Mouse (Mus musculus): Measurements from ENCODE around the gene Leng8. TPM values are rescaled to one million over a fixed set of nuclear protein-coding genes. Genes with fewer than 3 reads are reported as not detected.
A peak's percentile ranks its signal among the peaks of the same experiment; 100 is the strongest.
"Not testable (repeated sequence)": the region's sequence is repeated elsewhere in the genome, so short reads cannot be mapped to it uniquely, and the experiment has no call there.

Gene Leng8
- total RNA-seq, 2 experiments from 2014 or later = 144 to 153 TPM

DNA sequence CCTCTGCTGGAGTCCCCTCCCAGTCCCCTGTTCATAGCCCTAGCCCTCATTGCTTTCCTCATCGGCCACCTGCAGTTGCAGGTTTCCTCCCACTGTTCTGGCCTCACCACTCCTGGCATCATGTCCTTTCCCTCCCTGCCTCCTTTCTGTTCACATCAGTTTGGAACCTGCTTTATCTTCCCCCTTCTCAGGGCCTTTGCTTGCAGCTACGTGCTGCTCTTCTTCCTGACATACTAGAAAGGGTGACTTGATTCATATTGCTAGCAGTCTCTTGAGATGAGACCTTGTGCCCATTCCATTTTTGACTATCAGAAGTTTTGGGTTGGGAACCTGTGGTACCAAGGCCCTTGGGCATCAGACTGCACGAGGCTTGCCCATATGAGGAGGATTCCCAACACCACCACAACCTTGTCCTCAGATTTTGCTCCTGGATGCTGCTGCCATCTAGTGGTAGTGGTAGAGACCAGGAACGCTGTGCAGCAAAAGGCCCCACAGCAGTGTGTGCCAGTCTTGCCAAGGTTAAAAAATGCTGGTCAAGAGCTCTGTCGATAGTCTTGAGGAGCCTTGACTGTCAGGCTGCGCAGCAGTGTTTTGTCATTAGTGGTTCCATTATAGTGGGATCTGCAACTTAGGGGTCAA is 8.8 kb downstream of the Leng8 start:
- ATAC-seq (replicated peaks; ENCODE audit: low FRiP score, poor library complexity, severe bottlenecking) = 0 out of 2 replicates have a peak, but pooled peaks have one; percentile 26

GRCm38 (mm10) chr7:4146241-4147180 is 9.7 kb downstream of the Leng8 start:
- no peak for ATAC-seq (replicated peaks; ENCODE audit: low FRiP score, poor library complexity, severe bottlenecking)

GRCm38 (mm10) chr7:4147371-4147770 is 10.5 kb downstream of the Leng8 start:
- ATAC-seq (replicated peaks; ENCODE audit: low FRiP score, poor library complexity, severe bottlenecking) = no peak

DNA sequence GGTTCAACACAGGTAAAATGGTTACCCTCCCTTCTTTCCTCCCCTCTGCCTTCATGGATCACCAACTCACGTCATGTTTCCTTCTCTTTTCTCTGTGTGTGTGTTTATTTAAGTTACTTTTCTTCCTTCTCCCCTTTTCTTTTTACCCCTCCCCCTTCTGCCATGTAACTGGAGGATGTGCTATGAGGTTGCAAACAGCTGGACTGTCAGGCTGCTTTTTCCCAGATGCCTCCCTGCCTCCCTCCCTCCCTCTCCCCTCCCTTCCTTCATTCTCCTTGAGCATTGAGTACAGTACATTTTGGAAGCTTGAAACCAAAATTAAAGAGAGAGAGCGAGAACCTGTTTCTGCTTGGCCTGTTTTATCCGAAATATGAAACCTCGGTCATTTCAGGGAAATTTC is 11.0 kb downstream of the Leng8 start:
- no peak for ATAC-seq (replicated peaks; ENCODE audit: low FRiP score, poor library complexity, severe bottlenecking)

DNA sequence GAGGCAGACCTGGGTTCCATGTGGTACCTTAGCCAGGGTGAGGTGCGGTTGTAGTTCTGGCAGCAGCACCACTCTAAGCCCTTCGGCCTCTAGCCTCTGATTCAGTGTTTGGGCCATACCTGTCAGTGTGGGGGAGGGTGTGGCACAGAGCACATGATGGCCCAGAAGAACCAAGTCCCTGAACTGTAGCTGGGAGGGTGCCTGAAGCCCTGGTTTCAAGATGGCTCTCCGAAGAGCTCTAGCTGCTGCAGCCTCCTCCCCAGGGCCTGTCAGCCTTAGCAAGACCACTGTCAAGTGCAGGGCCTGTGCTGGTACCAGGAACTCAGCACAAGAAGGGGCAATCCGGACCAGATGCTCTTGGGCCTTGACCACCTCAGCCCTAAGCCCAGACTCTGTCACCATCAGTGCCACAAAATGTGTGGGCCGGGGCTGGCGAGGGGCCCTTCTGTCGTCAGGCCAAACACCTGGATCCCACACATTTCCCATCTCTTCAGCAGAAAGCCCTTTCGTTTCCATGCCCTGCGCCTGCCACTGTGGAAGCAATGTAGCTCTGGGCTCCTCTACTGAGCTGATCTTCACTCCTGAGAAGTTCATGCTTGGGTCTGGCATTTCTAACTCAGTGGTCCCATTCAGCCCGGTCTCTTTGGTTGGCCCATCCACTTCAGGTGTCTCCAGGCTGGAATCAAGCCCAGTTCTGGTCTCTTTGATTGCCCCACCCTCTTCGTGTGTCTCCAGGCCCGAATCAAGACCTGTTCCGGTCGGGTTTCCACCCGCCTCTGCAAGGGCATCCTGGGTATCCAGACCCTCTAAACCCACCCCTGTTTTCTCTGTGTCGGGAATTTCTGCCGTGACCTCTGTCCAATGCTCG is 11.7 kb downstream of the Leng8 start:
- ATAC-seq (replicated peaks; ENCODE audit: low FRiP score, poor library complexity, severe bottlenecking) = peak; percentile 17

DNA sequence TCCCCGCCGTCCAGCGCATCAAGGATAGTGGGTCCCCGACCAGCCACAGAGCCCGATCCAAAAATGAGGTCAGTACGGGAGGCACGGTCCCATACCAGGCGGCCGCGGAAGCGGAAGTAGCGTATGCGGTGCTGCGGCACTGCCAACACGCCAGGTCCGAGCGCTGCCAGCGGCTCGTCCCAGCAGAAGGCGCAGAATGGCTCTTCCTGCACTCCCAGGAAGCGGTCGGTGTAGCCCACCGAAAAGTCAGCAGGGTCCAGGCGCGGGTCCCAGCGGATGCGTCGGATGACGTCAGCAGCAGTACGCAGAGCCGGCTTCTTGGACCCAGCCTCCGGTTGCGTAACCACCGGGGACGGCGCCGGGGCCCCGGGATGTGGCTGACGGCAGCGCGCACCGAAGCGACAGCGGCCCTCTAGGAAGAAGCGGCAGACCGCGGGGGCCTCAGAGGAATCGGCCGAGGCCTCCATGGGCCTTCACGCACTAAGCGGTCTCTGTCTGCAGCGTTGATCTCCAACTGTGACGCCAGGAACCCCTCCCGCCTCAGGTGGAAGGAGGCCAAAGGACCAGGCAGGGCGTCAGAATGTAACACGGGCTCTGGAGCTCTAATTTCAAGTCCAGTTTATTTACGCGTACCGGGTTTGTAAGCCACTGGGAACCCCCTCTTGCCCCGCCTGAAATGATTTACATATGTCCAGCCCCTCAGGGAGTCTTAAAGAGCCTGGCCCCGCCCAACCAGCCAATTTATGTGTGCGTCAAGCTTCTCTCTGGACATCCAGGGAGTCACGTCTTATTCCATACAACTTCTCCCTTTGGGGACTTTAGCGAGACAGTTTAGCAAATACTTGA is 12.6 kb downstream of the Leng8 start:
- ATAC-seq (replicated peaks; ENCODE audit: low FRiP score, poor library complexity, severe bottlenecking) = peak; percentile 84

DNA sequence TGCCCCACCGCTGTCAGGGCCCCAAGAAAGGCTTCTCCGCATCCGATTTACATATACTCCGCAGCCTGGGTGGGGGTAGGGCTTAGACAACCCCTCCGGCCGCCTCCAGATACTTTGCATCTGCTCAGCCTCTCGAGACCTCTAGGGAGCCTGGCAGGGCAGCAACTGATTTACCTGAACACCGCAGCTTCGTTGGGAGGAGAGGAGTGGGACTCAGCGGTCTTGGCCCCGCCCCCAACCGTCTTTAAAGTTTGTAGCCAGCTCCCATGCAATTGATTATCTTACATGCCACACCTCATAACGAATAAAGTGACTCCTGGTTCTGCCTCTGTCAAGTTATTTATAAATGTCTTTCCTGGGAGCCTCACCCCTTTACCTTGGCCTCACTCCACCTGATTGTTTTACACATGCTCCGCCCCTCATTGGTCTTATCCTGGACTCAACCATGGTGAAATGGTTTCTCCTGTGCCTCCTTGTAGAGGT is 13.3 kb downstream of the Leng8 start, which contains the start of gene Leng9:
TSS of gene Leng9 (minus strand) at position 316 of the 483 bp plus-strand sequence.
- ATAC-seq (replicated peaks; ENCODE audit: low FRiP score, poor library complexity, severe bottlenecking) = peak; percentile 15

DNA sequence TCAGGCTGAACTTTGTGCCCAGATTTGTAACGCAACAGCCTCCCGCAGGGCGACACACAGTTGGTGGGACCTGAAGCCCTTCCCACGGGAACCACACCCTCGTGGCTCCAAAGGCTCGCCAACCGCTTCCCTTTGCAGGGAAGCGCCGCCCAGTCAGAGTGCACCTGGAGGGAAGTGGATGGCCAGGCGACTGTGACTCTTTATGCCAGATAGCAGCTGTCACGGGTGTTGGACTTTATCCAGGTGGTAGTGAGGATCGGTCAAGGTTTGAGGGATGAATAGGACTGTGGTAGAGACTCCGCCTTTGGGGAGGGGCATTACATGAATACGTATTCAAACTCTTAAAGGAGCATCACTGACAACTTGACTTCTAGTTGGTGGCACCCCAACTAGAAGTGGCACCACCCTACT is 14.0 kb downstream of the Leng8 start:
- ATAC-seq (replicated peaks; ENCODE audit: low FRiP score, poor library complexity, severe bottlenecking) = no peak

GRCm38 (mm10) chr7:4151241-4151640 is 14.4 kb downstream of the Leng8 start:
- no peak for ATAC-seq (replicated peaks; ENCODE audit: low FRiP score, poor library complexity, severe bottlenecking)

- ATAC-seq (replicated peaks; ENCODE audit: low FRiP score, poor library complexity, severe bottlenecking) = no peak
Measured at GRCm38 (mm10) chr7:4154356-4154755, 17.5 kb downstream of the Leng8 start.

DNA sequence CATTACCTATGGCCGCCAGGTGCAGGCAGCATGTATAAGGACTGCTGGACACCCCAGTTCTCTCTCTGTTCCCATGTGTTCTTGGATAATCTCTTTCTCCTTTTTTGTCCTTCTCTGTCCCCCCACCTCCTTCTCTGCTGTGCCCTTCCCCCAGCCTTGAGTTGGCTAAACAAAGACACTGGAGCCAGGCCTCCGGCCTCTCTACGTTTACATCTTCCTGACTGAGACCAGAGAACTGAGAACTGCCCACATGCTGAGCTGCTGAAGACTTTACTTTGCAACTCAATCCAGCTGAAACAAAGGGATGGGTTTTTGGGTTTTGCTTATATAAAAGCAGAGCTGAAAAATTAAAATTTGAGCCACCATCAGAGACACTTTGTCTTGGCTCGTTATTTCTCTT is 18.1 kb downstream of the Leng8 start:
- no peak for ATAC-seq (replicated peaks; ENCODE audit: low FRiP score, poor library complexity, severe bottlenecking)

DNA sequence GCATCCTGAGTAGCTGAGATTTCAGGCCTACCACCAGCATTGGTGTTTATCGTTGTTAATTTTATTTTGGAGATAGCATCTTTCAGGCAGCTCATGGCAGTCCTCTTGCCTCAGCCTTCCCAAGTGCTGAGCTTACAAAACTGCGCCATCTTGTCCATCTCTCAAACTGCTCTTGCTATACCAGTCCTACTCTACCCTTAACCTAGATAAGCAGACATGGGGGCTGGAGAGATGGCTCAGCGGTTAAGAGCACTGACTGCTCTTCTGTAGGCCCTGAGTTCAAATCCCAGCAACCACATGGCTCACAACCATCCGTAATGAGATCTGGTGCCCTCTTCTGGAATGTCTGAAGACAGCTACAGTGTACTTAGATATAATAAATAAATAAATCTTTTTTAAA is 24.8 kb downstream of the Leng8 start:
- ATAC-seq (replicated peaks; ENCODE audit: low FRiP score, poor library complexity, severe bottlenecking) = not testable (repeated sequence)

GRCm38 (mm10) chr7:4163571-4164072 is 26.8 kb downstream of the Leng8 start:
- no peak for ATAC-seq (replicated peaks; ENCODE audit: low FRiP score, poor library complexity, severe bottlenecking)

DNA sequence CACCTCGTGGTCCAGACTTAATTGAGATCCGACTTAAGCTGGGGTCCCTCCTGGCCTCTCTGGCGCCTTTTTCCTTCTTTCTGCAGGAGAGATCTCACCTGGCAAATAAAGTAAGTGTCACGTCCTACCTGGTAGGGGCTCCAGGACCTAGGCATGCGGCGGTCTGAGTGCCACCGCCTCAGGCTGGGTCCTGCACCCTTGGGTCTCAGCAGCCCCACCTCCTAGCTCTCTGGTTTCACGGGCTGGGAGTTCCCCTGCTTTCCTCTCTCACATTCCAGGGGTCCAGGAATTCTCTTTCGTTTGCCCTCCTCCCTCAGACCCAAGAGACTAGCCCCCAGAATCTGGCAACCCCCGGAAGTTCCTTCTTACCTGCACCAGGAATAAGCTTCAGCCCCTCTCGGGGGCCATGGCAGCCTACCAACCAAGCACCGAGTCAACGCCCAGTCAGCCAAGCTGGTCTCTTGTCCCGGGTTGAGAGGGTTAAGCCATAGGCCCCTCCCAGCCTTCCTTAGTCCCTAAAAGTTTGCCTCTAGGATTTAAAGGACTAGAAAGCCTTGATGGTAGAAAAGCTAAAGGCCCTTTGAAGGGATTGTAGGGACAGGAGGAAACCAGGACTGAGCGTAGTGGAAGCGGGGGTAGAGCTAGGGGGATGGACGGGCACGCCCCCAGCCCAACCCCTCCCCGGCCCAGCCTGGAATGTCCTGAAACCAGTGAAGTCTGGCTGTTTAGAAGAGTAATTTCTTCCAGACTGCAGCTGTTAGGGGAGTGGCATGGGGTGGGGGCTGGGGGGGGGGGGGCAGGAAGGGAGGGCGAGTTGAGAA is 27.5 kb downstream of the Leng8 start, which contains the start of gene Cdc42ep5:
TSS of gene Cdc42ep5 (minus strand) at position 771 of the 821 bp plus-strand sequence.
- no peak for ATAC-seq (replicated peaks; ENCODE audit: low FRiP score, poor library complexity, severe bottlenecking)

GRCm38 (mm10) chr7:4165286-4165685 is 28.4 kb downstream of the Leng8 start:
- ATAC-seq (replicated peaks; ENCODE audit: low FRiP score, poor library complexity, severe bottlenecking) = no peak

GRCm38 (mm10) chr7:4167098-4167497 is 30.3 kb downstream of the Leng8 start:
- ATAC-seq (replicated peaks; ENCODE audit: low FRiP score, poor library complexity, severe bottlenecking) = no peak

DNA sequence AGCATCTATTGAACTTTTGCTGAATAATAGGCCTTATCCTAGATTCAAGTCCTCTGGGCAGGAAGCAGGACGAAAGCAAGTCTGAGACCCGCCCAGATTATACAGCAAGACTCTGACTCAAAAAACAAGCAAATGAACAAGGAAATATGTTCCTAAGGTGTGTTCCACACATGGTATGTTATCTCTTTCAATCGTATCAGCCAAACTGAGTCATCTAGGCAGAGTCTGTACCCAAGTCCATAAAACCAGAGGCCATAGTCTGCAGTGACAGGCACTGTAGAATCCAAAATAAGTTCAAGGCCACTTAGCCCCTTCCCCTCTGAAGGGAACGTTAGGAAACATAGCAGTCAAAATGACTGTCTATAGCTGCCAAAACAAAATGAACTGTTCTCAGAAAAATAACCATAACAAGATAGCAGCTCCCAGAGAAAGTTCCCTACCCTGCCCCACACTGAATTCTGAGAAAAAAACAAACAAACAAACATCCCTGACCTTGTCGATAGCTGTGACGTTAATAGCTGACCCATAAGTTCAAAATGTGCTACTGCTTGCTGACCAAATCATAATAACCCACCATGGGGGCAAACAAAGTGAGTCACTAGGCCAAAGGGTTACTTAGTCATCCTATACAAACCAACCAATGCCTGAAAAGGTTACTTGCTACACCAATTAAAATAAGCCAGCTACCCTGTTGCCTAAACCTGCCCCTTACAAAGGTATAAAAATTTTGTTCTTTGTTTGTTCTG is 33.5 kb downstream of the Leng8 start:
- ATAC-seq (replicated peaks; ENCODE audit: low FRiP score, poor library complexity, severe bottlenecking) = no peak
